Mouse (Mus musculus) limb, embryonic 14.5 days (tissue): ENCODE measurements around the gene Vill. TPM values are rescaled to one million over a fixed set of nuclear protein-coding genes. Genes with fewer than 3 reads are reported as not detected.
A peak's percentile ranks its signal among the peaks of the same experiment; 100 is the strongest.

Experiments
- ATAC-seq: fragments of 200-750 bp; cut with Nextera tagmentation; 2 replicates; pipeline ENCODE4 v1.8.0; 2017; ENCODE audit warnings: low read depth, moderate number of reproducible peaks, moderate TSS enrichment; ENCODE audit not compliant: low FRiP score
- DNase-seq: peaks from one replicate; pipeline ENCODE4 v3.0.0-alpha.2; 2015; ENCODE audit warnings: low spot score
- H3K27ac ChIP-seq: fragments of 300-500 bp; sonication (generic); replicated peaks from 2 replicates; pipeline ENCODE4 v1.5.1; 2014; ENCODE audit warnings: low read depth, mild to moderate bottlenecking, low read length, moderate library complexity, mixed read lengths
- H3K27me3 ChIP-seq: fragments of 300-500 bp; sonication (generic); 2 replicates; pipeline ENCODE4 v1.6.1; 2014; ENCODE audit warnings: low read length, mixed read lengths; ENCODE audit not compliant: control insufficient read depth, insufficient read depth
- H3K36me3 ChIP-seq: fragments of 300-500 bp; sonication (generic); 2 replicates; pipeline ENCODE4 v1.6.1; 2014; ENCODE audit warnings: mild to moderate bottlenecking, low read length, moderate library complexity, mixed read lengths; ENCODE audit not compliant: control insufficient read depth, insufficient read depth
- H3K4me1 ChIP-seq: fragments of 300-500 bp; sonication (generic); 2 replicates; pipeline ENCODE4 v1.6.1; 2014; ENCODE audit warnings: antibody characterized with exemption, low read length, mixed read lengths; ENCODE audit not compliant: control insufficient read depth, insufficient read depth
- H3K4me2 ChIP-seq: fragments of 300-500 bp; sonication (generic); replicated peaks from 2 replicates; pipeline ENCODE4 v1.6.1; 2014; ENCODE audit warnings: low read depth, mild to moderate bottlenecking, low read length, moderate library complexity; ENCODE audit not compliant: severe bottlenecking
- H3K4me3 ChIP-seq: fragments of 300-500 bp; sonication (generic); replicated peaks from 2 replicates; pipeline ENCODE4 v1.5.1; 2014; ENCODE audit warnings: low read length
- H3K9ac ChIP-seq: fragments of 300-500 bp; sonication (generic); 2 replicates; pipeline ENCODE4 v1.6.1; 2014; ENCODE audit warnings: mild to moderate bottlenecking, low read depth, low read length, moderate library complexity; ENCODE audit not compliant: severe bottlenecking
- H3K9me3 ChIP-seq: fragments of 300-500 bp; sonication (generic); 2 replicates; pipeline ENCODE4 v1.6.1; 2016; ENCODE audit warnings: low read length; ENCODE audit not compliant: control insufficient read depth
- POLR2A ChIP-seq: fragments of 200-500 bp; IDR thresholded peaks from 2 replicates; pipeline ENCODE4 v1.8.0; 2012; ENCODE audit warnings: inconsistent platforms, mild to moderate bottlenecking, moderate library complexity, borderline replicate concordance; ENCODE audit not compliant: insufficient read depth, insufficient read length; ENCODE audit errors: extremely low read depth
- WGBS: fragments of 180-500 bp; shearing (Covaris S2); extraction: QIAGEN DNeasy Blood & Tissue Kit; methylation state at CpG from one replicate; pipeline ENCODE4 v1.1.7; 2014; 5-methylcytosine and 5-hydroxymethylcytosine counted together
- microRNA-seq: library from miRNA; unstranded; fragments of <30 nt; microRNA quantifications from one replicate; pipeline ENCODE4, GENCODE M21; 2016
- polyA plus RNA-seq, 2 experiments: library from polyadenylated mRNA; depleted of rRNA in 1 of 2; stranded (reverse) in 1 of 2; unstranded in 1 of 2; fragments of >200 nt; fragmentation: Nextera tagmentation in 1 of 2; extraction: Ambion mirVana in 1 of 2; gene quantifications; 2 replicates each; pipeline versions ENCODE4 v1.2.1 to v1.2.3; 2012 to 2014

Gene Vill
- polyA plus RNA-seq, 2 experiments, result 25.2 to 49.8 TPM

GRCm38 (mm10) chr9:119109685-119110353 lies 57.2 kb downstream of the Vill start:
- no peak overlapping the region for H3K9ac ChIP-seq
- H3K4me2 ChIP-seq, result no peak overlapping the region
- DNase-seq, result no peak
- no peak overlapping the region for H3K27ac ChIP-seq
- peaks cover 16% of the 10 kb centered on the region for H3K4me1 ChIP-seq
- WGBS, result 31% methylated on average over 12 of the region's 12 CpGs
- no peaks in the 10 kb centered on the region for H3K9me3 ChIP-seq
- TF ChIP-seq POLR2A, result no peak
- no peaks in the 10 kb centered on the region for H3K36me3 ChIP-seq
- no peak overlapping the region for H3K4me3 ChIP-seq
- no peak for ATAC-seq
- no peaks in the 10 kb centered on the region for H3K27me3 ChIP-seq

GRCm38 (mm10) chr9:119110640-119111039 lies 58.1 kb downstream of the Vill start:
- WGBS, result 68% methylated on average over 3 of the region's 3 CpGs
- no peak for DNase-seq
- 0 out of 2 replicates have a peak, but pooled peaks have one; percentile 27 for ATAC-seq
- Histone ChIP-seq H3K36me3 (no peaks in the 10 kb centered on the region), H3K4me2 (no peak overlapping the region), H3K9ac (no peak overlapping the region), H3K4me1 (peaks cover 16% of the 10 kb centered on the region), H3K27me3 (no peaks in the 10 kb centered on the region), H3K27ac (no peak overlapping the region), H3K4me3 (no peak overlapping the region), H3K9me3 (no peaks in the 10 kb centered on the region)
- TF ChIP-seq POLR2A, result no peak

GRCm38 (mm10) chr9:119114911-119115310 lies 62.3 kb downstream of the Vill start:
- peaks cover 8% of the 10 kb centered on the region; the same call in 1 of the 2 replicates for H3K4me1 ChIP-seq
- H3K36me3 ChIP-seq, result no peaks in the 10 kb centered on the region
- no peak overlapping the region for H3K9ac ChIP-seq
- no peak for ATAC-seq
- no peaks in the 10 kb centered on the region for H3K27me3 ChIP-seq
- no peak overlapping the region for H3K4me2 ChIP-seq
- DNase-seq, result no peak
- TF ChIP-seq POLR2A, result no peak
- no peak overlapping the region for H3K27ac ChIP-seq
- H3K9me3 ChIP-seq, result no peaks in the 10 kb centered on the region
- WGBS, result 77% methylated on average over 17 of the region's 17 CpGs
- no peak overlapping the region for H3K4me3 ChIP-seq

GRCm38 (mm10) chr9:119119409-119120167 lies 67.0 kb downstream of the Vill start:
- no peaks in the 10 kb centered on the region for H3K27me3 ChIP-seq
- 91% methylated on average over 19 of the region's 19 CpGs for WGBS
- H3K4me1 ChIP-seq, result no peaks in the 10 kb centered on the region
- H3K27ac ChIP-seq, result no peak overlapping the region
- no peak overlapping the region for H3K9ac ChIP-seq
- no peaks in the 10 kb centered on the region for H3K36me3 ChIP-seq
- DNase-seq (no peak), ATAC-seq (no peak)
- TF ChIP-seq POLR2A, result no peak
- H3K4me2 ChIP-seq, result no peak overlapping the region
- H3K9me3 ChIP-seq, result no peaks in the 10 kb centered on the region
- no peak overlapping the region for H3K4me3 ChIP-seq

GRCm38 (mm10) chr9:119120168-119120560 lies 67.6 kb downstream of the Vill start:
- ATAC-seq (no peak), DNase-seq (no peak)
- Histone ChIP-seq H3K27ac (no peak overlapping the region), H3K36me3 (no peaks in the 10 kb centered on the region), H3K4me3 (no peak overlapping the region), H3K4me1 (no peaks in the 10 kb centered on the region), H3K9ac (no peak overlapping the region), H3K27me3 (no peaks in the 10 kb centered on the region), H3K4me2 (no peak overlapping the region), H3K9me3 (no peaks in the 10 kb centered on the region)
- TF ChIP-seq POLR2A, result no peak
- WGBS, result 61% methylated on average over 3 of the region's 3 CpGs

Small RNA genes within 50 kb of the gene (microRNA-seq; reads per million reads assigned to microRNA genes)
- 18.3 reads per million, percentile 28 among the genes with 10 or more reads in this experiment for gene Mir26a-1

Other genes with a start within 250 kb of the Vill start
- 38.0 and 43.5 TPM in 2 replicates for gene Ctdspl, start 126.3 kb upstream of the Vill start, polyA plus RNA-seq (2012; rRNA removed)
- 23.8 and 28.6 TPM in 2 replicates for gene Ctdspl, start 126.3 kb upstream of the Vill start, polyA plus RNA-seq (2014; fragmentation: Nextera tagmentation; extraction: Ambion mirVana)
- gene Plcd1, start 40.7 kb downstream of the Vill start, polyA plus RNA-seq (2012; rRNA removed), result 50.0 and 60.8 TPM in 2 replicates
- 38.0 and 38.2 TPM in 2 replicates for gene Plcd1, start 40.7 kb downstream of the Vill start, polyA plus RNA-seq (2014; fragmentation: Nextera tagmentation; extraction: Ambion mirVana)
- 1.4 and 1.5 TPM in 2 replicates for gene Dlec1, start 49.7 kb downstream of the Vill start, polyA plus RNA-seq (2012; rRNA removed)
- 0.81 and 1.3 TPM in 2 replicates for gene Dlec1, start 49.7 kb downstream of the Vill start, polyA plus RNA-seq (2014; fragmentation: Nextera tagmentation; extraction: Ambion mirVana)
- gene Acaa1b, start 104.3 kb downstream of the Vill start, polyA plus RNA-seq (2012; rRNA removed), result 1.8 and 2.7 TPM in 2 replicates
- 1.2 and 1.7 TPM in 2 replicates for gene Acaa1b, start 104.3 kb downstream of the Vill start, polyA plus RNA-seq (2014; fragmentation: Nextera tagmentation; extraction: Ambion mirVana)
- gene Gm47289, start 106.4 kb downstream of the Vill start, polyA plus RNA-seq (2012; rRNA removed), result 0.03 TPM in 1 of 2 replicates, not detected in the other
- not detected in 2 replicates for gene Gm47289, start 106.4 kb downstream of the Vill start, polyA plus RNA-seq (2014; fragmentation: Nextera tagmentation; extraction: Ambion mirVana)
- 0.06 TPM in 1 of 2 replicates, not detected in the other for gene Slc22a13, start 156.3 kb downstream of the Vill start, polyA plus RNA-seq (2012; rRNA removed)
- not detected in 2 replicates for gene Slc22a13, start 156.3 kb downstream of the Vill start, polyA plus RNA-seq (2014; fragmentation: Nextera tagmentation; extraction: Ambion mirVana)